11 mouse cellular contexts compared by ENCODE assay signal in genomic region chr5:136905630-136906029, GRCm38 (mm10). TPM values are rescaled to one million over a fixed set of nuclear protein-coding genes. Genes with fewer than 3 reads are reported as not detected.
DNase-seq lines count a peak whose midpoint lies in the region; ATAC-seq and TF ChIP-seq lines count a peak whose summit lies in the region.
"Had no signal": no experiment of that assay in that cellular context is flagged by ENCODE, and none has a peak within 500 bp of the region (broad histone marks: within the 10 kb centered on the region; RNA-seq: fewer than 3 reads in every experiment).

No protein-coding gene starts in this region.

- no peak for ATAC-seq in megakaryocyte, adult 5-6 weeks (ENCODE audit: poor library complexity, severe bottlenecking)
- no peak for ATAC-seq in stomach, postnatal 0 days (ENCODE audit: low FRiP score, low TSS enrichment)

- peaks cover 15% of the 10 kb centered on the region for H3K9me3 ChIP-seq in megakaryocyte, embryonic 14.5 days
- H3K9me3 ChIP-seq in stomach, postnatal 0 days (ENCODE audit: control insufficient read depth, low read length), result no peaks in the 10 kb centered on the region
- H3K9me3 ChIP-seq: embryonic facial prominence, embryonic 13.5 days; limb, embryonic 12.5 days; neural tube, embryonic 12.5 days had no signal

- H3K27me3 ChIP-seq in heart, adult 2 months (ENCODE audit: control insufficient read depth, insufficient read depth, low read length), result no peaks in the 10 kb centered on the region
- H3K27me3 ChIP-seq in megakaryocyte, embryonic 14.5 days (replicated peaks), result peaks cover 3% of the 10 kb centered on the region
- no peaks in the 10 kb centered on the region for H3K27me3 ChIP-seq in stomach, postnatal 0 days (ENCODE audit: control insufficient read depth, insufficient read depth, low read length)
- H3K27me3 ChIP-seq: embryonic facial prominence, embryonic 13.5 days; limb, embryonic 12.5 days; neural tube, embryonic 12.5 days had no signal

- no peak overlapping the region for H3K4me2 ChIP-seq in stomach, postnatal 0 days (replicated peaks; ENCODE audit: low read depth)
- H3K4me2 ChIP-seq: embryonic facial prominence, embryonic 13.5 days; limb, embryonic 12.5 days; neural tube, embryonic 12.5 days had no signal

- H3K27ac ChIP-seq in heart, adult 2 months, result no peak overlapping the region
- H3K27ac ChIP-seq in stomach, postnatal 0 days (replicated peaks), result no peak overlapping the region
- H3K27ac ChIP-seq: embryonic facial prominence, embryonic 13.5 days; limb, embryonic 12.5 days; neural tube, embryonic 12.5 days had no signal

- H3K79me2 ChIP-seq in heart, adult 2 months (replicated peaks; ENCODE audit: control insufficient read depth, insufficient read depth, low read length), result no peaks in the 10 kb centered on the region

- peak in 1 of 2 experiments; percentile 37 for DNase-seq in heart, adult 2 months
- DNase-seq in heart, adult 8-10 months (ENCODE audit: low spot score), result no peak
- DNase-seq in c-Kit-positive CD71-positive TER-119-negative erythroid progenitor cells, embryonic 14.5 days (ENCODE audit: low read depth), result peak; percentile 36
- DNase-seq in stomach, postnatal 0 days (ENCODE audit: low spot score), result peak; percentile 39
- DNase-seq in urinary bladder, postnatal 4 days (ENCODE audit: low spot score in 2 of 2), result no peak
- no peak for DNase-seq in layer of hippocampus, postnatal 36 days

- no peak overlapping the region for H3K9ac ChIP-seq in heart, adult 2 months (ENCODE audit: low read depth, low read length)
- H3K9ac ChIP-seq in stomach, postnatal 0 days (ENCODE audit: low read length), result no peak overlapping the region
- H3K9ac ChIP-seq: embryonic facial prominence, embryonic 13.5 days; limb, embryonic 12.5 days; neural tube, embryonic 12.5 days had no signal

- intact Hi-C loops in heart, adult 2 months (cut with DNase I), result no loop called here

- no peaks in the 10 kb centered on the region for H3K36me3 ChIP-seq in heart, adult 2 months (ENCODE audit: control insufficient read depth, insufficient read depth, low read length)
- peaks cover 1% of the 10 kb centered on the region for H3K36me3 ChIP-seq in megakaryocyte, embryonic 14.5 days (replicated peaks; ENCODE audit: low read length)
- H3K36me3 ChIP-seq in stomach, postnatal 0 days (ENCODE audit: control insufficient read depth, insufficient read depth, low read length), result no peaks in the 10 kb centered on the region
- H3K36me3 ChIP-seq: embryonic facial prominence, embryonic 13.5 days; neural tube, embryonic 12.5 days had no signal

- H3K4me3 ChIP-seq in heart, adult 2 months, result no peak overlapping the region
- H3K4me3 ChIP-seq in megakaryocyte, embryonic 14.5 days (replicated peaks), result peak overlapping the region; percentile 73
- H3K4me3 ChIP-seq in stomach, postnatal 0 days (ENCODE audit: low read depth, low read length), result no peak overlapping the region
- H3K4me3 ChIP-seq: embryonic facial prominence, embryonic 13.5 days; limb, embryonic 12.5 days; neural tube, embryonic 12.5 days had no signal

- WGBS in heart, adult 2 months, result 45% methylated on average over 7 of the region's 7 CpGs
- 48% methylated on average over 7 of the region's 7 CpGs for WGBS in stomach, postnatal 0 days

- TF ChIP-seq POLR2A in heart, adult 2 months (IDR thresholded peaks at IDR 0.05; ENCODE audit: insufficient read depth, low read depth, low read length), result no peak

- peak; percentile 70 for TF ChIP-seq CTCF in heart, adult 2 months (IDR thresholded peaks at IDR 0.05)
- peak; percentile 66 for TF ChIP-seq CTCF in stomach, postnatal 0 days (IDR thresholded peaks at IDR 0.05; ENCODE audit: low read depth)

- TF ChIP-seq EP300 in heart, adult 2 months (IDR thresholded peaks at IDR 0.05; ENCODE audit: insufficient read depth, low read depth, low read length), result no peak
- no peak for TF ChIP-seq EP300 in stomach, postnatal 0 days (optimal IDR thresholded peaks at IDR 0.05)

- no peaks in the 10 kb centered on the region; the same call in 1 of the 2 replicates for H3K4me1 ChIP-seq in heart, adult 2 months (ENCODE audit: control insufficient read depth, insufficient read depth, low read length)
- H3K4me1 ChIP-seq in megakaryocyte, embryonic 14.5 days, result peaks cover 43% of the 10 kb centered on the region
- H3K4me1 ChIP-seq in stomach, postnatal 0 days (replicated peaks; ENCODE audit: control insufficient read depth, insufficient read depth), result no peaks in the 10 kb centered on the region; the same call in 1 of the 2 replicates

RNA-seq across cellular contexts. Expression of gene Ift22, which starts 2.3 kb away (rescaled TPM):
- 10 to 100 TPM in 1 of 2 experiments, 1 to 10 TPM in 1; 8.7 to 10.9 TPM for total RNA-seq in heart, adult 2 months (2021)
- polyA plus RNA-seq in heart, adult 2 months (2012; rRNA removed), result 7.2 and 7.8 TPM in 2 replicates
- 10 to 100 TPM in 2 of 4 experiments, 1 to 10 TPM in 2; 8.7 to 14.6 (median 10.3) TPM for total RNA-seq in heart, adult 8-10 months (2022)
- 13.9 and 14.8 TPM in 2 replicates for polyA plus RNA-seq in megakaryocyte, embryonic 14.5 days (2012; ENCODE audit: insufficient read depth, low replicate concordance)
- total RNA-seq in megakaryocyte, adult 5-6 weeks (2015), result 9.4 and 12.7 TPM in 2 replicates
- 2.0 and 3.7 TPM in 2 replicates for total RNA-seq in megakaryocyte, adult 5-6 weeks (2017)
- 26.1 and 28.4 TPM in 2 replicates for polyA plus RNA-seq in stomach, postnatal 0 days (2015; fragmentation: Nextera tagmentation; extraction: Ambion mirVana)
- total RNA-seq in layer of hippocampus, postnatal 36 days (2021), result 10 to 100 TPM; 87.2 to 94.7 TPM

RNA-seq across cellular contexts. Expression of gene Col26a1, which starts 22.6 kb away (rescaled TPM):
- total RNA-seq in heart, adult 2 months (2021), result under 1 TPM; 0.26 to 0.32 TPM
- 0.61 and 1.3 TPM in 2 replicates for polyA plus RNA-seq in heart, adult 2 months (2012; rRNA removed)
- under 1 TPM; 0.09 to 0.75 (median 0.40) TPM for total RNA-seq in heart, adult 8-10 months (2022)
- not detected in 2 replicates for polyA plus RNA-seq in megakaryocyte, embryonic 14.5 days (2012; ENCODE audit: insufficient read depth, low replicate concordance)
- total RNA-seq in megakaryocyte, adult 5-6 weeks (2015), result not detected in 2 replicates
- not detected in 2 replicates for total RNA-seq in megakaryocyte, adult 5-6 weeks (2017)
- polyA plus RNA-seq in stomach, postnatal 0 days (2015; fragmentation: Nextera tagmentation; extraction: Ambion mirVana), result 2.9 and 3.5 TPM in 2 replicates
- total RNA-seq in layer of hippocampus, postnatal 36 days (2021), result 1 to 10 TPM; 3.7 to 3.9 TPM

RNA-seq across cellular contexts. Expression of gene Fis1, which starts 47.4 kb away (rescaled TPM):
- total RNA-seq in heart, adult 2 months (2021), result 100 to 1,000 TPM; 176 to 197 TPM
- 150 and 152 TPM in 2 replicates for polyA plus RNA-seq in heart, adult 2 months (2012; rRNA removed)
- 100 to 1,000 TPM; 192 to 210 (median 197) TPM for total RNA-seq in heart, adult 8-10 months (2022)
- 1,064 and 1,998 TPM in 2 replicates for polyA plus RNA-seq in megakaryocyte, embryonic 14.5 days (2012; ENCODE audit: insufficient read depth, low replicate concordance)
- total RNA-seq in megakaryocyte, adult 5-6 weeks (2015), result 288 and 310 TPM in 2 replicates
- 117 and 147 TPM in 2 replicates for total RNA-seq in megakaryocyte, adult 5-6 weeks (2017)
- 255 and 270 TPM in 2 replicates for polyA plus RNA-seq in stomach, postnatal 0 days (2015; fragmentation: Nextera tagmentation; extraction: Ambion mirVana)
- total RNA-seq in layer of hippocampus, postnatal 36 days (2021), result 100 to 1,000 TPM; 222 to 225 TPM

Comparison
In these comparisons a context has a peak if more than half of its experiments do, and no peak if none do; other contexts are left out.
1. DNase-seq: peak in c-Kit-positive CD71-positive TER-119-negative erythroid progenitor cells, embryonic 14.5 days (single experiment) and stomach, postnatal 0 days (single experiment); none in heart, adult 8-10 months (single experiment), urinary bladder, postnatal 4 days (0 of 2) and layer of hippocampus, postnatal 36 days (0 of 2).
2. RNA of gene Ift22, which starts 2.3 kb away (total RNA-seq): 87.2 to 94.7 TPM in layer of hippocampus, postnatal 36 days; 2.0 to 12.7 TPM in megakaryocyte, adult 5-6 weeks, 8.7 to 10.9 TPM in heart, adult 2 months and 8.7 to 14.6 TPM in heart, adult 8-10 months; every median in the first group is over 4 times any median in the second.